Comparison of ENCODE assay signal across 25 mouse cellular contexts in genomic region chr9:29925382-29925781, GRCm38 (mm10).
"Had no signal": no experiment of that assay in that cellular context is flagged by ENCODE, and none has a peak within 500 bp of the region (broad histone marks: within the 10 kb centered on the region; RNA-seq: fewer than 3 reads in every experiment).

No protein-coding gene starts in this region.

- DNase-seq: forebrain, postnatal 0 days; gastrocnemius, postnatal 14 days; gastrocnemius, postnatal 36 days; heart, adult 11 months; heart, adult 2 months; heart, postnatal 14 days; heart, postnatal 36 days; kidney, adult 2 months; kidney, adult 9 months; kidney, postnatal 14 days; kidney, postnatal 36 days; layer of hippocampus, adult 9-11 months; layer of hippocampus, postnatal 36 days; left cerebral cortex, postnatal 4 days had no signal

- H3K9ac ChIP-seq: forebrain, postnatal 0 days; heart, embryonic 13.5 days; heart, embryonic 15.5 days; hindbrain, embryonic 12.5 days; hindbrain, embryonic 14.5 days; limb, embryonic 13.5 days; limb, embryonic 15.5 days; liver, embryonic 12.5 days; liver, embryonic 14.5 days had no signal

- H3K9me3 ChIP-seq: heart, embryonic 13.5 days; heart, embryonic 15.5 days; hindbrain, embryonic 12.5 days; limb, embryonic 13.5 days; limb, embryonic 15.5 days; liver, embryonic 12.5 days had no signal

- ATAC-seq: forebrain, postnatal 0 days; hindbrain, postnatal 0 days; intestine, embryonic 16.5 days; liver, embryonic 12.5 days had no signal

- H3K4me2 ChIP-seq: heart, embryonic 11.5 days; heart, embryonic 13.5 days; heart, embryonic 15.5 days; hindbrain, embryonic 12.5 days; hindbrain, embryonic 14.5 days; limb, embryonic 13.5 days; limb, embryonic 15.5 days; liver, embryonic 12.5 days had no signal

- H3K27ac ChIP-seq: heart, adult 2 months; heart, embryonic 13.5 days; heart, embryonic 15.5 days; hindbrain, embryonic 12.5 days; hindbrain, embryonic 14.5 days; hindbrain, postnatal 0 days; limb, embryonic 13.5 days; limb, embryonic 15.5 days; liver, embryonic 12.5 days; liver, embryonic 14.5 days had no signal

- H3K27me3 ChIP-seq: heart, embryonic 13.5 days; heart, embryonic 15.5 days; hindbrain, embryonic 12.5 days; limb, embryonic 13.5 days; limb, embryonic 15.5 days; liver, embryonic 12.5 days had no signal

- H3K36me3 ChIP-seq: heart, embryonic 13.5 days; heart, embryonic 15.5 days; hindbrain, embryonic 12.5 days; limb, embryonic 13.5 days; limb, embryonic 15.5 days; liver, embryonic 12.5 days had no signal

- H3K4me3 ChIP-seq: heart, adult 2 months; heart, embryonic 13.5 days; heart, embryonic 15.5 days; hindbrain, embryonic 12.5 days; limb, embryonic 13.5 days; limb, embryonic 15.5 days; liver, embryonic 12.5 days had no signal

- H3K4me1 ChIP-seq: heart, embryonic 15.5 days; limb, embryonic 15.5 days; liver, embryonic 12.5 days had no signal
